Mouse (Mus musculus): ENCODE measurements around the gene Gcnt2. TPM values are rescaled to one million over a fixed set of nuclear protein-coding genes. Genes with fewer than 3 reads are reported as not detected.

Gene Gcnt2
- polyA plus RNA-seq, 2 experiments from 2014 or later, result 0.20 to 0.39 TPM

DNA sequence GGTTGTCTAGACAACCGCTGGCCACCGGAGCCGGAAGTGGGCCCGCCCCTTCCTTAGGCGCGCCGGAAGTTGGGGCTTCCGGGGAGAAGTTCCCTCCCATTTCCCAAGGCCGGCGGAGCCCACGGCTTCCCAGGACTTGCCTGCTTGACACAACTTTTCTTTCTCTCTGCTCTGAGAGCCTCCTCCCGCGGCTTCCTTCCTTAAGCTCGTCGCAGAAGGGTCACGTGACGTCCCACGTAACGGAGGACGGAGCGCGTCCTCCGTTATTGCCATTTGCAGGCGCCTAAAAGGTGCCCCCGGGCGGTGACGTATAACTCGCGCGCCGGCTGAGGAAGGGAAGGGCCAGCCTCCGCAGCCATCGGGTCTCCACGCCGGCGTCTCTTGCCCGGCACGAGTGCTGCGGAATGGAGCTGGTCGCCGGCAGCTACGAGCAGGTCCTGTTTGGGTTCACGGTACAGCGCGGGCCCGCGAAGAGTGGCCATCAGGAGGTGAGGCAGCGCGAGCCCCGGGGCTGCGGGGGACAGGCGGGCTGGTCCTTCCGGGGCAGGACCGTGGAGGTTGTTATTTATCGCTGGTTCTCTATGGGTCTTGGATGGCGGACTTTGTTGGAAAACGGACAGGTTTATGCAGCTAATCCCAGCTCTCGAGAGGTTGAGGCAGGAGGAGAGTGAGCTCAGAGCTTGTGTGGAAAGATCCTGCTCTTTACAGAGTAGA is 141.5 kb downstream of the Gcnt2 start, which contains the start of gene Pak1ip1:
Gene Pak1ip1, plus strand, starts transcription at position 98 of the 714 bp plus-strand sequence.
- peak; percentile 94 for ATAC-seq

DNA sequence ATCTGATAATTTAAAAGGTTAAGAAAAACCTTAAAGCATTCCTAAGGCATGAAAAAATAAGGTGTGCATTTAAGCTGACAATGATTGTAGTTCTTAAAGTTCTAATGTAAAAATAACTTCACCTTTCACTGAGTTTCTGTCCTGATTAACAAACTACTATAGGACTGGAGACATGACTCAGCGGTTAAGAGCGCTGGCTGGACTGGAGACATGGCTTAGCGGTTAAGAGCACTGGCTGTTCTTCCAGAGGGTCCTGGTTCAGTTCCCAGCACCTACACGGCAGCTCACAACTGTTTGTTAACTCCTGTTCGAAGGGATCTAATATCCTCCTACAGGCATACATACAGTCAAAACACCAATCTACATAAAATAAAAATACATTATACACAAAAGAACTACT is 142.4 kb downstream of the Gcnt2 start:
- no peak for ATAC-seq

DNA sequence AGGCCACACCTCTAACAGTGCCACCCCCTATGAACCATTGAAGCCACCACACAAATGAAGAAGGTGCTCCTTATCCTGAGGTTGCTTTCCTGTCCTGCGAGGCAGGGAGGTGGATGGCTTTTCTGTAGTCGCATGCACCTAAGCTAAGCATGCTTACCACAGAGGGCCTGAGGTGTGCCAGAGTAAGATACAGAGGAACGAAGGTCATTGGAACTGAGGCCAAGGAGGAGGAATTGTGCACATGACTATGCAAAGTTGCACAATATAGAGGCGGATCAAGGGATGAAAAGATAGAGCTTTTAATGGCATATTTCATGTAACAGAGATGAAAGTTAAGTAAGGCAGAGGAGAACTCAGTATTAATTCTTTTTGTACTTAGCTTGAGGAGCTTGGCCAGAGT is 146.7 kb downstream of the Gcnt2 start:
- no peak for ATAC-seq

DNA sequence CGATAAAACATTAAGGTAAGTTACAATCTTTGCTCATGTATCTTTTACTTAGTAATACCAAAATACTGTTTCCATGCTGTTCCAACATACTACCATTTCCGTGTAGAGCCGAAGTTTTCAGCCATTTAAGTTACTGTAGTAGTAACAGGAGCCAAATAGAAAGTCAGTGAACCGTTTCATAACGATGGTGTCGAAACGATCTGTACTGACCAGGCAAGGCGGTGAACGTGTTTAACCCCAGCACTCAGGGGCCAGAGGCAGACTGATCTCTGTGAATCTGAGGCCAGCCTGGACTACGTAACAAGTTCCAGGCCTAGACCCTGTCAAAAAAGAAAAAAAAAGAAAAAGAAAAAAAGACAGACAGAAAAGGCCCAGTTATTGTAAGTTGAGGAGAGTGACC is 148.7 kb downstream of the Gcnt2 start:
- ATAC-seq, result no peak

DNA sequence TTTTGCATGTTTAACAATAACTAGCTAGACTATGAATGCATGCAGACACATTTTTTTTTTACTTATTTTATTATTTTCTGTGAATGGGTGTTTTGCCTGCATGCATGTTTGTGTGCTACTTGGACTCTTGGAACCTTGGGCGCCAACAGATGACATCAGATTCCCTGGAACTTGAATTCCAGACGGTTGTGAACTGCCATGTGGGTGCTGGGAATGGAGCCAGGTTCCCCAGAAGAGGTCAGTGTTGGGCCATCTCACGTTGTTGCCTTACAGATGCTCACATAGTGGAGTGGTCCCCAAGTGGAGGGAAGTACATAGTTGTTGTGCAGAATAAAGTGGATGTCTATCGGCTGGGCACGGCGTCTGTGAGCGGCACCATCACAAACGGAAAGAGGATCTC is 149.4 kb downstream of the Gcnt2 start:
- no peak for ATAC-seq

Other genes with a start within 250 kb of the Gcnt2 start
- under 1 TPM in 1 of 2 experiments, not detected in 1; 0.20 TPM for gene Tfap2a, start 121.4 kb upstream of the Gcnt2 start, polyA plus RNA-seq (2017; shearing (Covaris generic))
- 100 to 1,000 TPM in 1 of 2 experiments, 10 to 100 TPM in 1; 87.1 to 102 TPM for gene Pak1ip1, start 141.3 kb downstream of the Gcnt2 start, polyA plus RNA-seq (2017; shearing (Covaris generic))
- 100 to 1,000 TPM; 129 to 131 TPM for gene Tmem14c, start 156.5 kb downstream of the Gcnt2 start, polyA plus RNA-seq (2017; shearing (Covaris generic))
- gene Mak, start 220.0 kb downstream of the Gcnt2 start, polyA plus RNA-seq (2017; shearing (Covaris generic)), result under 1 TPM in 1 of 2 experiments, not detected in 1; 0.07 TPM

All from CD4-positive, CD25-positive, alpha-beta regulatory T cell, adult 4 months (primary cell).